Mouse (Mus musculus): ENCODE results near the gene Zfp579. TPM values are rescaled to one million over a fixed set of nuclear protein-coding genes. Genes with fewer than 3 reads are reported as not detected.
"Not testable (repeated sequence)": the region's sequence is repeated elsewhere in the genome, so short reads cannot be mapped to it uniquely, and the experiment has no call there.

Gene Zfp579
- polyA plus RNA-seq, 1 experiment from 2014 or later: 49.2 TPM

DNA sequence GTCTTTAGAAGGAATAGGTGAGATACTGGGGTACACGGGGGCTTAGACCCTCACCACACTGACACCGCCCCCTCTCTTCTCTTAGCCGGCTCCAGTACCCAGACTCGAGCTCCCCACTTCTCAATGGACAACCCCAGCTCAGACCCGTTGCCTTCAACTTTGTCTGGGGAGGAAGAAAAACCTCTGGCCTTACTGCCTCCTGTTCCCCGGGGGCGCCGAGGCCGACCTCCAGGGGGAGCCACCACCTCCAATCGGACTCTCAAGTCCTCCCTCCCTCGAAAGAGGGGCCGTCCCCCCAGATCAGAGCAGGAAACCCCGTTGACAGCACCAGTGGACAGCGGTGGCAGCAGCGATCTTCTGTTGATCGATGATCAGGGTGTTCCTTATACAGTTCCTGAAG, 21.4 kb upstream of the Zfp579 start:
- no peaks in the 10 kb centered on the region for H3K9me3 ChIP-seq (ENCODE audit: control insufficient read depth, low read length)
- peaks cover 19% of the 10 kb centered on the region for H3K4me1 ChIP-seq (ENCODE audit: control insufficient read depth, insufficient read depth, low read depth, low read length)
- H3K4me3 ChIP-seq (ENCODE audit: low read length): no peak overlapping the region
- H3K27me3 ChIP-seq (replicated peaks; ENCODE audit: control insufficient read depth, insufficient read depth, low read length): no peaks in the 10 kb centered on the region
- 94% methylated on average over 16 of the region's 16 CpGs for WGBS
- H3K27ac ChIP-seq (ENCODE audit: low read depth, low read length): no peak overlapping the region
- no peak overlapping the region for H3K9ac ChIP-seq (ENCODE audit: low read depth, low read length)
- peaks cover 5% of the 10 kb centered on the region for H3K36me3 ChIP-seq (ENCODE audit: control insufficient read depth, insufficient read depth, low read length)
- H3K4me2 ChIP-seq (ENCODE audit: low read length): no peak overlapping the region
- ATAC-seq: no peak

DNA sequence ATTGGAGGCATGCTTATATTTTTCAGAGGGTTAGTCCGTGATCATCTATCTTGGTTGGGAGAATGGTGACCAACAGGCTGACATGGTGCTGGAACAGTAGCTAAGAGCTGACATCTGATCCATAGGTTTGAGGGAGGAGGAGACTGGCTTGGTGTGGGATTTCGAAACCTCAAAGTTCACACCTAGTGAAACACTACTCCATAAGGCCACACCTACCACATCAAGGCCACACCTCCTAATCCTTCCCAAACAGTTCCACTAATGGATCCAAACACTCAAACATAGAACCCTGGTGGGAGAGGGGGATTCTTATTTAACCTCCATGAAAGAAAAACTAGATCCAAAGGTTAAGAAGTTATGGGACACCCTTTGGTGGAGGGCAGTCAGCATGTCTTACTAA, 21.0 kb upstream of the Zfp579 start:
- no peak for ATAC-seq
- Histone ChIP-seq H3K27me3 (replicated peaks; ENCODE audit: control insufficient read depth, insufficient read depth, low read length) (no peaks in the 10 kb centered on the region), H3K4me2 (ENCODE audit: low read length) (no peak overlapping the region), H3K4me3 (ENCODE audit: low read length) (no peak overlapping the region), H3K9me3 (ENCODE audit: control insufficient read depth, low read length) (no peaks in the 10 kb centered on the region), H3K27ac (ENCODE audit: low read depth, low read length) (no peak overlapping the region), H3K4me1 (ENCODE audit: control insufficient read depth, insufficient read depth, low read depth, low read length) (peaks cover 19% of the 10 kb centered on the region), H3K36me3 (ENCODE audit: control insufficient read depth, insufficient read depth, low read length) (peaks cover 5% of the 10 kb centered on the region), H3K9ac (ENCODE audit: low read depth, low read length) (no peak overlapping the region)
- WGBS: 100% methylated on average over 2 of the region's 2 CpGs

DNA sequence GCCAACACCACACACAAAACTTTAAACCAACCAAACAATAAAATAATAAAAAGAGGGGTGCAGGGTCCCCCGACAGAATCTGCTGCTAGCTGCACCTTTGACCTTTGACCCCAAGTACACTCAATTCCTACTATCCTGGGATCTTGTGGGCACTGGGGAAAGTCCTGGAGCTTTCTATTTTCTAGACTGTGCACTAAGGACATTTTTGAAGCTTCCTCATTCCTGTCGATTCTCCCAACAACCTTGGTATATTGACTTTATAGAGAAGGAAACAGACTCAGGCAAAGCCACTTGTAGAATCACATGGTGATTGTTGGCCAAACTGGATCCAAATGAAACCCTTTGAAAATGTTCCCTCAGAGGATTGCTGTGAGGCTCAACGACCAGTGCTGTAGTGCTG, 20.1 kb upstream of the Zfp579 start:
- Histone ChIP-seq H3K9ac (ENCODE audit: low read depth, low read length) (peak overlapping the region; percentile 64), H3K36me3 (ENCODE audit: control insufficient read depth, insufficient read depth, low read length) (peaks cover 13% of the 10 kb centered on the region), H3K4me3 (ENCODE audit: low read length) (peak overlapping the region; percentile 51), H3K9me3 (ENCODE audit: control insufficient read depth, low read length) (no peaks in the 10 kb centered on the region), H3K4me1 (ENCODE audit: control insufficient read depth, insufficient read depth, low read depth, low read length) (peaks cover 12% of the 10 kb centered on the region), H3K27me3 (replicated peaks; ENCODE audit: control insufficient read depth, insufficient read depth, low read length) (no peaks in the 10 kb centered on the region), H3K4me2 (ENCODE audit: low read length) (peak overlapping the region; percentile 63), H3K27ac (ENCODE audit: low read depth, low read length) (peak overlapping the region; percentile 98)
- 65% methylated on average over 3 of the region's 3 CpGs for WGBS
- ATAC-seq: no peak

DNA sequence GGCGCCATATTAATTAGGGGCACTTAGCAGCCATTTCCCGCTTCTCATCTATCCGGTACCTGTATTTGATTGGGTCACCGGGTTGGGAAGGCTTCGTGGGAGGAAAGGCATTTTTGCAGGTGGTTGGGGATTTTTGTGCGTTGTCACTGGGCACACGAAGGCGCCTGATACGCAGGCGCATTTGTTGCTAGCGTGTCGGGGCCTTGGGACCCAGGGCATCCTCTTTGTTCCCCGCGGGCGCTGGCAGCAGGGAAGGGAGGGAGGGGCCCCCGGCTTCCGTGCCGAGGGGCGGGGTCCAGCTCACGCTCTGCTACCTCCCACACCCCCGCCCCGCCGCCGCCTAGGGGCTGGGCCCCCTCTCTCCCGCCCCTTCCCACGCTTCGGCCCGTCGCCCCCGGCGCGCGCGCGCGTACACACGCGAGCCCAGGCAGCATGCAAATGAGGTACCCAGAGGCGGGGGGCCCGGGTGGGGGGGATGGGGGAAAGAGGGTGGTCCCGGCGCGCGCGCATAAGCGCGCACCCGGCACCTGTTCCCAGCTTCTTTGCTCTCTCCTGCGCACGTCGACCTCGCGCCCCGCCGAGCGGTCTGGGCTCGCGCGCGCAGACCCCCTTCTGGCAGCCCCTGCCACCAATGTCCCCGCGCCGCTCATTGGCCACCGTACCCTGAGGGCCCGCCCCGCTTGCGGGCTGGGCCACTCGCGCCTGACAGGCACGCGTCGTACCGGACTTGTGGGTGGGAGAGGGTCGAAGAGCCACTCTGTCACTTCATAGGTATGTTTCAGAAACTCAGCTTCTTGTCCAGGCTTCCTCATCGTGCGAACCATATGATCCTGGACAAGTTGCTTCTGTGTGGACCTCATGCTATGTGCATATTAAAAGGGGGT, 19.4 kb upstream of the Zfp579 start, which contains the start of gene Gm44973:
Gene Gm44973 (plus strand): TSS at position 379 of the 884 bp plus-strand sequence.
- H3K9me3 ChIP-seq (ENCODE audit: control insufficient read depth, low read length): no peaks in the 10 kb centered on the region
- peak; percentile 76 for ATAC-seq
- H3K4me1 ChIP-seq (ENCODE audit: control insufficient read depth, insufficient read depth, low read depth, low read length): peaks cover 10% of the 10 kb centered on the region
- H3K36me3 ChIP-seq (ENCODE audit: control insufficient read depth, insufficient read depth, low read length): peaks cover 18% of the 10 kb centered on the region
- no peaks in the 10 kb centered on the region for H3K27me3 ChIP-seq (replicated peaks; ENCODE audit: control insufficient read depth, insufficient read depth, low read length)
- peak within 1 kb of the TSS; percentile 66 for H3K9ac ChIP-seq (ENCODE audit: low read depth, low read length)
- H3K4me3 ChIP-seq (ENCODE audit: low read length): peak within 1 kb of the TSS; percentile 51
- under 1% methylated on average over 67 of the region's 76 CpGs for WGBS
- H3K27ac ChIP-seq (ENCODE audit: low read depth, low read length): peak within 1 kb of the TSS; percentile 98
- peak within 1 kb of the TSS; percentile 67 for H3K4me2 ChIP-seq (ENCODE audit: low read length)

DNA sequence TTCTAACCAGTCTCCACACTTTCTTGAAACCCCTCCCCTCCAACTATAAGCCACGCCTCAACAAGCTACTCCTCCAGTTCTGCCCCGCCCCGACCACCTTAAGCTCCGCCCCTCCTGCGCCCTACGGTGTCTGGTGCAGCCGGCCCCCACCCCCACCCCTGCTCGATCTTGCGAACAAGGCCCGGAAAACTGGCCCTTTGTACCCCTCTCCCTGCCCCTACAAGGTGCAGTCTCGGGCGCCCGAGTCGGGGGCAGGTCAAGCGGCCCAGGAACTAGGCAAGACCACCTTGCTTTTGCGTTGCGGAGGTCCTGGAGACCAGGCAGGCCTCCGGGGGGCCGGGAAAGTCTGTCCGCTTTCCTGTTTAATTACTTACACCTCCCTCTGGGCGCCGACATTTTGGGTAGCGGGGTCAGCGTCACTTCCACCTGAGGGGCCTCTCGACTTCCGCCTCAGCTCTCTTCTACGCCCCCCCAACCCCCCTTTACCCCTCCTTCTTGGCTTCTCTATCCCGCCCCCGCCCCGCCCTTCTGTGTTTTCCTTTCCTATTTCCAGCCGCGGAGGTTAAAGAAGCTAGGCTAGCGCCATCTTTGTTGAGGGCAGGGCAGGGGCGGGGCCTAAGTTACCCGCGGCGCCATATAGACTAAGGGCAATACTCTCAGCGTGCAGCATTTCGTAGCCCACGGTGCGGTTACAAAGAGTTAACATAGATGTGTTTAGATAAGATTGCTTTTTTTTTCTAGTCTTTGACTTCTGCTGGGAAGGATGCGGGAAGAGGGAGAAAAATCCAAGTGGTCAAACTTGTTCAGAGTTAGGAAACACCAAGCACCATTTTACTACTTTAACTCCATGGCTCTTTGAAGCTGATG, 18.5 kb upstream of the Zfp579 start, which contains the start of the genes Zfp524 and Fiz1:
Gene Zfp524 (plus strand): TSS at position 165 of the 867 bp plus-strand sequence.
Gene Fiz1 (minus strand): TSS at position 447 of the 867 bp plus-strand sequence.
- H3K9ac ChIP-seq (ENCODE audit: low read depth, low read length): peak within 1 kb of the TSS; percentile 66
- under 1% methylated on average over 35 of the region's 42 CpGs for WGBS
- peak within 1 kb of the TSS; percentile 67 for H3K4me2 ChIP-seq (ENCODE audit: low read length)
- H3K27ac ChIP-seq (ENCODE audit: low read depth, low read length): peak within 1 kb of the TSS; percentile 98
- peak; percentile 82 for ATAC-seq
- H3K36me3 ChIP-seq (ENCODE audit: control insufficient read depth, insufficient read depth, low read length): peaks cover 24% of the 10 kb centered on the region
- H3K27me3 ChIP-seq (replicated peaks; ENCODE audit: control insufficient read depth, insufficient read depth, low read length): no peaks in the 10 kb centered on the region
- H3K9me3 ChIP-seq (ENCODE audit: control insufficient read depth, low read length): no peaks in the 10 kb centered on the region
- H3K4me3 ChIP-seq (ENCODE audit: low read length): peak within 1 kb of the TSS; percentile 51
- H3K4me1 ChIP-seq (ENCODE audit: control insufficient read depth, insufficient read depth, low read depth, low read length): peaks cover 8% of the 10 kb centered on the region

DNA sequence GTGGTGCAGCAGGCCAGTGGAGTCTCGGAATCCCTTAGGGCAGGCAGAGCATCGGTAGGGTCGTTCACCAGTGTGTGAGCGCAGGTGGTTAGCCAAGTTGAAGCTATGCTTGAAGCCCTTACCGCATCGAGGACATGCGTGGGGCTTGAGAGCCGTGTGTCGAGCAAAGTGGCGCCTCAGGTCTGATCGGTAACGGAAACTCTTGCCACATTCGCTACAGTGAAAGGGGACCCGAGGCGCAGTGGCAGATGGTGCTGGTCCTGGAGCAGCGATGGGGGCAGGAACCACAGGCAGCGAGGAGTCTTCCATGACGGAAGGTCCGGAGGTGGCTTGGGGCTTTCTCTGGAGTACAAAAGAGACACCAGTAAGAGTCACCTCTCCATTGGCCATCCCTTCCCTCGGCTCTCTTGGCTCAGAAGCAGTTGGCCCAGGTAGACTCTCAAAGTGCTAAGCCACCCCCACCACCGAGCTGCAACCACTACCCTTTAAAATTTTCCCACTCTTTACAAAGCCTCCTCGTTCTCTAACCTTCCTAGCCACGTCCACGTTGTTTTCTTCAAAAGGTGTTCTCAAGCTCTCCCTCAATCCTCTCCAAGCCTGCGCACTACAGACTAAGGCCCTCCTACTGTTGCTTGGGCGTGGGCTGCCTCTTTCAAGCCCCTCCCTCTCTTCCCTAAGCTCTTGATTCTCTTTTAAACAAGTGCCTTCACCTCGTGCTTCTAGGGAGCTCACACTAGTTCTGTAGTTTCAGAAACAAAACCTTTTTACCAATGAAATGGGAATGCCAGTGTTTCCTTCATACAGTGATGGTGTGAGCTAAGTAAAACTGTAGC, 16.9 kb upstream of the Zfp579 start:
- Histone ChIP-seq H3K27me3 (replicated peaks; ENCODE audit: control insufficient read depth, insufficient read depth, low read length) (no peaks in the 10 kb centered on the region), H3K36me3 (ENCODE audit: control insufficient read depth, insufficient read depth, low read length) (peaks cover 40% of the 10 kb centered on the region), H3K27ac (ENCODE audit: low read depth, low read length) (no peak overlapping the region), H3K4me1 (ENCODE audit: control insufficient read depth, insufficient read depth, low read depth, low read length) (peaks cover 8% of the 10 kb centered on the region), H3K9me3 (ENCODE audit: control insufficient read depth, low read length) (no peaks in the 10 kb centered on the region), H3K4me2 (ENCODE audit: low read length) (no peak overlapping the region), H3K9ac (ENCODE audit: low read depth, low read length) (no peak overlapping the region), H3K4me3 (ENCODE audit: low read length) (no peak overlapping the region)
- no peak for ATAC-seq
- WGBS: 92% methylated on average over 27 of the region's 27 CpGs

DNA sequence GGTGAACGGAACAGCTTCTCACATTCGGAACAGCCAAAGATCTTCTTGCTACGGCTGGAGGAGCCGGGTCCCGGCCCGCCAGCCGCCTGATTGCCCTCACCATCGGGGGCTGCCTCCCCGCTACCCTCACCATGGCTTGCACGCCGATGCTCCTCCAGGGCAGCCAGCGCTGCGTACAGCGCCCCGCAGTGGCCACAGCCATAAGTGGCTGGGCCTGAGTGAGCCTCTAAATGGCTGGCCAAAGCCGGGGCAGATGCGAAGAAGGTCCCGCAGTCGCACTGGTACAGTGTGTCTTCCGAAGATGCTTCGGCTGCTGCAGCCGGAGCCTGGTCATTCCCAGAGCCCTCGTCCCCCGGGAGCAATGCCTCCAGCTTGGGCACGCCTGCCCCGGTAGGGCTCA, 12.3 kb upstream of the Zfp579 start:
- 96% methylated on average over 25 of the region's 26 CpGs for WGBS
- no peak overlapping the region for H3K9ac ChIP-seq (ENCODE audit: low read depth, low read length)
- peaks cover 51% of the 10 kb centered on the region for H3K36me3 ChIP-seq (ENCODE audit: control insufficient read depth, insufficient read depth, low read length)
- H3K4me1 ChIP-seq (ENCODE audit: control insufficient read depth, insufficient read depth, low read depth, low read length): no peaks in the 10 kb centered on the region
- H3K9me3 ChIP-seq (ENCODE audit: control insufficient read depth, low read length): no peaks in the 10 kb centered on the region
- no peaks in the 10 kb centered on the region for H3K27me3 ChIP-seq (replicated peaks; ENCODE audit: control insufficient read depth, insufficient read depth, low read length)
- no peak for ATAC-seq
- H3K4me2 ChIP-seq (ENCODE audit: low read length): no peak overlapping the region
- no peak overlapping the region for H3K27ac ChIP-seq (ENCODE audit: low read depth, low read length)
- no peak overlapping the region for H3K4me3 ChIP-seq (ENCODE audit: low read length)

DNA sequence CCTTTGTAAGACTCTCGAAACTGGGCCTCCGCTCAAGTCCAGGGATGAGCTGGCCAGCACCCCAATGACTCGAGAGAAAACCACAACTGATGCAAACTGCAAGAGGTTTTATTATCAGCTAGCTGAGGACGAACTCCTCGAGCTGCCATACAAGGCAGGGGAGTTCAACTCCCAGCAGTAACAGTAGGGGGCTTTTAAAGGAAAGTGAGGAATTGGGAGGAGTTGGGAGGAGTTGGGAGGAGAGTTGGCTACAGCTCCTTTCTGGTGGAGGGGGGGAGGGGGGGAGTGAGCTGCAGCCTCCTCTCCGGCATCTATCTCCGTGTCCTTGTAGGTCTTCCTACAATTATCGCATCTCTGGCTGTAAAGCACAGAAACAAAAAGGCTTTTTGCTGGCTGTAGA, 6.9 kb upstream of the Zfp579 start:
- H3K27me3 ChIP-seq (replicated peaks; ENCODE audit: control insufficient read depth, insufficient read depth, low read length); H3K27ac ChIP-seq (ENCODE audit: low read depth, low read length); H3K4me2 ChIP-seq (ENCODE audit: low read length); H3K4me3 ChIP-seq (ENCODE audit: low read length); H3K9me3 ChIP-seq (ENCODE audit: control insufficient read depth, low read length); H3K9ac ChIP-seq (ENCODE audit: low read depth, low read length); ATAC-seq; H3K4me1 ChIP-seq (ENCODE audit: control insufficient read depth, insufficient read depth, low read depth, low read length): not testable (repeated sequence)
- WGBS: 63% methylated on average over 8 of the region's 8 CpGs
- H3K36me3 ChIP-seq (ENCODE audit: control insufficient read depth, insufficient read depth, low read length): peaks cover 11% of the 10 kb centered on the region; the same call in 1 of the 2 replicates

Measured in hindbrain, embryonic 16.5 days (tissue).